Mouse (Mus musculus): ENCODE data around the gene Chchd4. TPM values are rescaled to one million over a fixed set of nuclear protein-coding genes. Genes with fewer than 3 reads are reported as not detected.

The Chchd4 gene
- 16.8 and 18.6 TPM in 2 replicates for polyA plus RNA-seq (2012; rRNA removed)

DNA sequence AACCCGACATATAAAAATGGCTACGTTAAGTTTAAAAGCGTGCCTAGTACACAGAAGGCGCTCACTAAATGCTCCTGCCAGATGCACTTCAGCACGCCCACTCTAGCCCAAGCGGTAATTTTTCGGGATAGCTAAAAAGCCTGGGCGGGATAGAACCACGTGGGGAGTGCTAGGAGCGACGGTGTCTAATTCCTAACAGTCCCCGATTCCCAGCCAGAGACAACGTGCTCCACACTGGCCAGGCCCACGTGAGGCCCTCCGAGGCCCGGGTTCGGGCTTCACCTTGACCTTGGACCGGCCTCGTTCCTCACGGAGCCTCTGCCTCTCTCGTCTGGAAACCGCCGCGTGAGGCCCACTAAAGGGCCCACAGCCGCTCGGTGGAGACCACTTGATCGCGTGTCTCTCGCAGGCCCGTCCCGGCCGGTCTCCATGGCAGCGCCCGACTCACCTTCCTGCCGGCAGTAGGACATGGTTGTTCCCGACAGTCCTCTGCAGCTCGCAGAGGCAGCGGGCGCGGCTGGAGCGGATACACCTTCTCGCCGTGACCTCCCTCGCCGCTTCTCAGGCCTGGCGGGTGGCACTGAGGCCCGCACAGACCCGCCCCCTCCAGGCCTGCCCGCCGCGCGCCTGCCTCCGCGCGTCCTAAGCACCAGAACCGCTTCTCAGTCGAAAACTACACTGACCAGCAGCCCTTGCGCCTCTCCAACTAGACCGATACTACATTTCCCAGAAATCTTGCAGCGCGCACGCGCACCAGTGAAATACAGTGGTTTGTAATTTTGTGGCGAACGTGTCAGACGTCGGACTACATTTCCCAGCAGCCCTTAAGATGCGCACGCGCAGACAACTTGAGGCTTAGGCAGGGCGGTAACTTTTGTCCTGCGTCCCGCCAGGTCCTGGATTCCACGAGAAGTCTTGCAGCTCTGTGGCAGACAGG is at the start of gene Chchd4, which contains the start of gene Tmem43:
Gene Chchd4, minus strand, starts transcription at position 679 of the 937 bp plus-strand sequence.
Gene Tmem43, plus strand, starts transcription at position 836 of the 937 bp plus-strand sequence.
- Histone ChIP-seq H3K4me1 (ENCODE audit: control insufficient read depth, insufficient read depth, low read length) (peaks cover 7% of the 10 kb centered on the region), H3K4me3 (ENCODE audit: insufficient read depth, low read length) (peak within 1 kb of the TSS; percentile 54), H3K27ac (ENCODE audit: insufficient read depth, low read length) (0 out of 2 replicates have a peak within 1 kb of the TSS, but pooled peaks have one; percentile 13)
- TF ChIP-seq POLR2A (IDR thresholded peaks at IDR 0.05; ENCODE audit: extremely low read depth, insufficient read depth, low read length) (peak; percentile 60; the same call in 1 of the 2 replicates), CTCF (IDR thresholded peaks at IDR 0.05; ENCODE audit: extremely low read depth, insufficient read depth, low read length) (no peak)

DNA sequence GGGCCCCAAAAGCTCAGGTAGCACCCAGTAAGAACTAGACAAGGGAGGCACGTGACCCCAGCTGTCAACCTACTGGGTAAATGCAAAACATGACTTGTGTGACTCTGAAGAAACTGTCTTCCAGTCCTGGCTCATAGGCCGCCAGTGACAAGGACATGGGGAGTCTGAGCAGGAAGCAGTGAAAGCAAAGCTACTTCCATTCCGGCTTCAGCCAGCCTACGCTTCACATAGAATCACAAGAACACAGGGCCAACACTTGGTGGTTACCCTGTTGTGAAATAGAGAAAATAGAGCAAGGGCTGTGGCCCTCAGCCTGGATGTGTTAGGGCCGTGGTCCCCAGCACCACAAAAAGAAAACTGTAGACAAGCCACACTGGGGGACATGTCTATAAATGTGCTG is 49.5 kb upstream of the Chchd4 start:
- TF ChIP-seq CTCF (IDR thresholded peaks at IDR 0.05; ENCODE audit: extremely low read depth, insufficient read depth, low read length) (no peak), POLR2A (IDR thresholded peaks at IDR 0.05; ENCODE audit: extremely low read depth, insufficient read depth, low read length) (no peak)
- Histone ChIP-seq H3K4me1 (ENCODE audit: control insufficient read depth, insufficient read depth, low read length) (peaks cover 2% of the 10 kb centered on the region; the same call in 1 of the 2 replicates), H3K4me3 (ENCODE audit: insufficient read depth, low read length) (no peak overlapping the region), H3K27ac (ENCODE audit: insufficient read depth, low read length) (no peak overlapping the region)

GRCm38 (mm10) chr6:91518454-91519020 is 45.2 kb upstream of the Chchd4 start:
- TF ChIP-seq POLR2A (IDR thresholded peaks at IDR 0.05; ENCODE audit: extremely low read depth, insufficient read depth, low read length) = no peak
- no peak for TF ChIP-seq CTCF (IDR thresholded peaks at IDR 0.05; ENCODE audit: extremely low read depth, insufficient read depth, low read length)
- no peak overlapping the region for H3K27ac ChIP-seq (ENCODE audit: insufficient read depth, low read length)
- H3K4me1 ChIP-seq (ENCODE audit: control insufficient read depth, insufficient read depth, low read length) = peaks cover 8% of the 10 kb centered on the region; the same call in 1 of the 2 replicates
- no peak overlapping the region for H3K4me3 ChIP-seq (ENCODE audit: insufficient read depth, low read length)

DNA sequence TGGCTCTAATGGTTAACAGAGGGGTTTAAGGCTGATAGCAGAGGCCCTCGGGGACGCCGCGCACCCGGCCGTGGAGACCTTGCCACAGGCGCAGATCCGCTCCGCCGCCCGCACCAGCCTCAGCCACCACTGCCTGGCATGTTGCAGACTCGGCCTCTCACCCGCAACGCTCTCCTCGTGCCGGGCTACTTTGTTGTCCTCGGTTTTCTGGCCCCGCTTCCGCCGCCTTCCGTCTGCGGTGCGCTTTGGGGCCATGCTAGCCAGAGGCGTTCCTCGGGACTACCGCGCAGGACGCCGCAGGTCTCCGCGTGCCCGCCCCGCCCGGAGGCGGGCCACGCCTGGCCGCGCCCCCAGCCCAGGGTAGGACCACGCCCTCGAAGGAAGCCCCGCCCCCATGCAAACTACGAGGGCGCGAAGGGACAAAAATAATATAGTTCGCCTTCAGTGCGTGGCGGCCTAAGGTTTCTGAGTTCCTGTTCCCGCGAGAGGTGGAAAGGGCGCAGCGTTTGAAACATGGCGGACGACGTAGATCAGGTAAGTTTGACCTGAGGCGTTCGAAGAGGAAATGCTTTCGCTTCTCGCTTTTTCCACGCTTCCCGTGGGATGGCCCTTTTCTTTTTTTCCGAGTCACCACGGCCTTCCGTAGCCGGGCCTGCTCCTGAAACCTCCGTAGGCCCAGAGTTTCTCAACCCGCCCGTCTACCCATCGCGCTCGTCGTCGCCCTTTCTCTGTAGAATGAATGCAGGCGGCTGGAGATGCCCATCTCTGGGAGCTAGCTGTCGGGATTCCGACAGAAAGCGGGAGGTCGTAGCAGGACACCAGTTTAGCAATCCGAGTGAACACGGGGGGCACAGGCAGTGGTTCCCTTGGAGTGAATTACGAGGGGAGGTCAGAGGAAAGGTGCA is 42.5 kb upstream of the Chchd4 start, which contains the start of the genes Xpc and Lsm3:
Gene Xpc, minus strand, starts transcription at position 344 of the 905 bp plus-strand sequence.
Gene Lsm3, plus strand, starts transcription at position 384 of the 905 bp plus-strand sequence.
- Histone ChIP-seq H3K27ac (ENCODE audit: insufficient read depth, low read length) (no peak within 1 kb of the TSS), H3K4me1 (ENCODE audit: control insufficient read depth, insufficient read depth, low read length) (peaks cover 8% of the 10 kb centered on the region; the same call in 1 of the 2 replicates), H3K4me3 (ENCODE audit: insufficient read depth, low read length) (peak within 1 kb of the TSS; percentile 70)
- peak; percentile 41; the same call in 1 of the 2 replicates for TF ChIP-seq POLR2A (IDR thresholded peaks at IDR 0.05; ENCODE audit: extremely low read depth, insufficient read depth, low read length)
- TF ChIP-seq CTCF (IDR thresholded peaks at IDR 0.05; ENCODE audit: extremely low read depth, insufficient read depth, low read length) = no peak

- TF ChIP-seq POLR2A (IDR thresholded peaks at IDR 0.05; ENCODE audit: extremely low read depth, insufficient read depth, low read length) (no peak), CTCF (IDR thresholded peaks at IDR 0.05; ENCODE audit: extremely low read depth, insufficient read depth, low read length) (no peak)
- H3K27ac ChIP-seq (ENCODE audit: insufficient read depth, low read length) = no peak overlapping the region
- H3K4me3 ChIP-seq (ENCODE audit: insufficient read depth, low read length) = peak overlapping the region; percentile 70
- peaks cover 8% of the 10 kb centered on the region; the same call in 1 of the 2 replicates for H3K4me1 ChIP-seq (ENCODE audit: control insufficient read depth, insufficient read depth, low read length)
Measured at GRCm38 (mm10) chr6:91514737-91515362, 41.5 kb upstream of the Chchd4 start.

GRCm38 (mm10) chr6:91514135-91514534 is 40.8 kb upstream of the Chchd4 start:
- Histone ChIP-seq H3K4me1 (ENCODE audit: control insufficient read depth, insufficient read depth, low read length) (peaks cover 8% of the 10 kb centered on the region; the same call in 1 of the 2 replicates), H3K4me3 (ENCODE audit: insufficient read depth, low read length) (no peak overlapping the region), H3K27ac (ENCODE audit: insufficient read depth, low read length) (no peak overlapping the region)
- no peak for TF ChIP-seq POLR2A (IDR thresholded peaks at IDR 0.05; ENCODE audit: extremely low read depth, insufficient read depth, low read length)
- TF ChIP-seq CTCF (IDR thresholded peaks at IDR 0.05; ENCODE audit: extremely low read depth, insufficient read depth, low read length) = no peak

DNA sequence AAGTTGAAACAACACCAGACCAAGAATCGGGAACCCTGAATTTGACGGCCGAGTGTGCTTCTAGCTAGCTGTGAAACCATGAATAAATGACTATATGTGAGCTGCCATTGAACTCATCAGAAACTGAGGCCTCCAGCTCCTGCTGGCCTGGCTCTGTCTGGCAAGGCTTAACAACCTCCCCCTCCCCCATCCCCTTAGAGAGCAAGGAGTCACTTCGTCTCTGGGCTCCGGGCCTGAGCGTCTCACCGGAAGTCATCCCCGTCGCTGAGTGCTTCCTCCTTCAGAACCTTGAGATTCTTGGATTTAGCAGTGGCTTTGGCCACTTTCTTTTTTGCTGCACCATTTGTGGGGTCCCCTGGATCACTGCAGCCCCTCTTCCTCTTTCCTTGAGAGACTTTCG is 36.9 kb upstream of the Chchd4 start:
- no peak overlapping the region for H3K4me3 ChIP-seq (ENCODE audit: insufficient read depth, low read length)
- H3K4me1 ChIP-seq (ENCODE audit: control insufficient read depth, insufficient read depth, low read length) = peaks cover 2% of the 10 kb centered on the region; the same call in 1 of the 2 replicates
- TF ChIP-seq POLR2A (IDR thresholded peaks at IDR 0.05; ENCODE audit: extremely low read depth, insufficient read depth, low read length) = no peak
- no peak for TF ChIP-seq CTCF (IDR thresholded peaks at IDR 0.05; ENCODE audit: extremely low read depth, insufficient read depth, low read length)
- no peak overlapping the region for H3K27ac ChIP-seq (ENCODE audit: insufficient read depth, low read length)

- no peak overlapping the region for H3K27ac ChIP-seq (ENCODE audit: insufficient read depth, low read length)
- no peak overlapping the region for H3K4me3 ChIP-seq (ENCODE audit: insufficient read depth, low read length)
- no peaks in the 10 kb centered on the region for H3K4me1 ChIP-seq (ENCODE audit: control insufficient read depth, insufficient read depth, low read length)
- no peak for TF ChIP-seq POLR2A (IDR thresholded peaks at IDR 0.05; ENCODE audit: extremely low read depth, insufficient read depth, low read length)
- TF ChIP-seq CTCF (IDR thresholded peaks at IDR 0.05; ENCODE audit: extremely low read depth, insufficient read depth, low read length) = peak; percentile 83
Measured at GRCm38 (mm10) chr6:91509326-91509725, 36.0 kb upstream of the Chchd4 start.
